Mouse (Mus musculus) MEL (cell line): ENCODE data around the gene Vwa5b2. TPM values are rescaled to one million over a fixed set of nuclear protein-coding genes. Genes with fewer than 3 reads are reported as not detected.
A peak's percentile ranks its signal among the peaks of the same experiment; 100 is the strongest.

ENCODE experiments used
- BHLHE40 ChIP-seq: IDR thresholded peaks from 2 replicates; pipeline ENCODE4 v1.6.1; 2012; ENCODE audit warnings: low read depth, mild to moderate bottlenecking, inconsistent platforms, low read length, improper control_type of control experiment, borderline replicate concordance
- CHD1 ChIP-seq: IDR thresholded peaks from 2 replicates; pipeline ENCODE4 v1.6.1; 2012; ENCODE audit warnings: low read depth, mild to moderate bottlenecking, inconsistent platforms, low read length, improper control_type of control experiment
- CHD2 ChIP-seq: IDR thresholded peaks from 2 replicates; pipeline ENCODE4 v1.6.1; 2011; ENCODE audit warnings: low read length, improper control_type of control experiment
- CTCF ChIP-seq, 3 experiments: IDR thresholded peaks in 2 of 3; conservative IDR thresholded peaks in 1 of 3; 2 replicates each; pipeline ENCODE4 v1.5.1; 2011 to 2012; ENCODE audit warnings: low read length in 3 of 3, low read depth in 2 of 3, mild to moderate bottlenecking in 2 of 3, improper control_type of control experiment in 1 of 3, inconsistent platforms in 1 of 3, mixed read lengths in 1 of 3, moderate library complexity in 1 of 3; ENCODE audit not compliant: control insufficient read depth in 1 of 3, insufficient read depth in 1 of 3, poor library complexity in 1 of 3, severe bottlenecking in 1 of 3
- E2F4 ChIP-seq: IDR thresholded peaks from 2 replicates; pipeline ENCODE4 v1.6.1; 2011; ENCODE audit warnings: low read depth, low read length, improper control_type of control experiment, borderline replicate concordance
- EP300 ChIP-seq, 2 experiments: IDR thresholded peaks; 2 replicates each; pipeline ENCODE4 v1.6.1; 2011; ENCODE audit warnings: improper control_type of control experiment in 2 of 2, low read length in 2 of 2, low read depth in 1 of 2, mild to moderate bottlenecking in 1 of 2
- ETS1 ChIP-seq: IDR thresholded peaks from 2 replicates; pipeline ENCODE4 v1.6.1; 2012; ENCODE audit warnings: low read depth, mild to moderate bottlenecking, inconsistent platforms, low read length, improper control_type of control experiment, moderate library complexity
- GATA1 ChIP-seq: IDR thresholded peaks from 2 replicates; pipeline ENCODE4 v1.6.1; 2011; ENCODE audit warnings: low read depth, low read length, improper control_type of control experiment
- HCFC1 ChIP-seq: IDR thresholded peaks from 2 replicates; pipeline ENCODE4 v1.6.1; 2012; ENCODE audit warnings: low read depth, mild to moderate bottlenecking, inconsistent platforms, low read length, improper control_type of control experiment, moderate library complexity
- JUND ChIP-seq: IDR thresholded peaks from 2 replicates; pipeline ENCODE4 v1.6.1; 2011; ENCODE audit warnings: low read depth, mild to moderate bottlenecking, improper control_type of control experiment, low read length
- MAFK ChIP-seq: IDR thresholded peaks from 2 replicates; pipeline ENCODE4 v1.6.1; 2011; ENCODE audit warnings: low read depth, mild to moderate bottlenecking, low read length, improper control_type of control experiment, borderline replicate concordance
- MAZ ChIP-seq: IDR thresholded peaks from 2 replicates; pipeline ENCODE4 v1.6.1; 2012; ENCODE audit warnings: low read depth, mild to moderate bottlenecking, inconsistent platforms, low read length, improper control_type of control experiment
- MEF2A ChIP-seq: IDR thresholded peaks from 2 replicates; pipeline ENCODE4 v1.6.1; 2014; ENCODE audit warnings: low read depth, mild to moderate bottlenecking, inconsistent platforms, low read length, improper control_type of control experiment; ENCODE audit not compliant: poor library complexity, insufficient replicate concordance, severe bottlenecking; ENCODE audit errors: extremely low read depth
- MYB ChIP-seq: IDR thresholded peaks from 2 replicates; pipeline ENCODE4 v1.6.1; 2011; ENCODE audit warnings: mild to moderate bottlenecking, low read depth, low read length, improper control_type of control experiment
- MYC ChIP-seq: IDR thresholded peaks from 2 replicates; pipeline ENCODE4 v1.6.1; 2011; ENCODE audit warnings: low read depth, mild to moderate bottlenecking, low read length, improper control_type of control experiment, moderate library complexity
- NELFE ChIP-seq: IDR thresholded peaks from 2 replicates; pipeline ENCODE4 v1.6.1; 2011; ENCODE audit warnings: low read depth, low read length, improper control_type of control experiment
- POLR2AphosphoS2 ChIP-seq: IDR thresholded peaks from 2 replicates; pipeline ENCODE4 v1.6.1; 2011; ENCODE audit warnings: low read length, improper control_type of control experiment
- RAD21 ChIP-seq: IDR thresholded peaks from 2 replicates; pipeline ENCODE4 v1.6.1; 2011; ENCODE audit warnings: mild to moderate bottlenecking, low read depth, low read length, improper control_type of control experiment
- RCOR1 ChIP-seq: IDR thresholded peaks from 2 replicates; pipeline ENCODE4 v1.6.1; 2012; ENCODE audit warnings: low read depth, mild to moderate bottlenecking, inconsistent platforms, low read length, improper control_type of control experiment
- TAL1 ChIP-seq: IDR thresholded peaks from 2 replicates; pipeline ENCODE4 v1.6.1; 2012; ENCODE audit warnings: mild to moderate bottlenecking, inconsistent platforms, low read length, moderate library complexity, mixed read lengths
- TCF12 ChIP-seq: IDR thresholded peaks from 2 replicates; pipeline ENCODE4 v1.6.1; 2014; ENCODE audit warnings: low read depth, mild to moderate bottlenecking, inconsistent platforms, low read length, improper control_type of control experiment, moderate library complexity
- UBTF ChIP-seq: IDR thresholded peaks from 2 replicates; pipeline ENCODE4 v1.6.1; 2012; ENCODE audit warnings: low read depth, mild to moderate bottlenecking, inconsistent platforms, low read length, improper control_type of control experiment, moderate library complexity, borderline replicate concordance; ENCODE audit not compliant: insufficient read depth
- USF1 ChIP-seq: IDR thresholded peaks from 2 replicates; pipeline ENCODE4 v1.6.1; 2014; ENCODE audit warnings: low read depth, mild to moderate bottlenecking, inconsistent platforms, low read length, improper control_type of control experiment, moderate library complexity
- USF2 ChIP-seq, 2 experiments: IDR thresholded peaks; 2 replicates each; pipeline ENCODE4 v1.6.1; 2011 to 2012; ENCODE audit warnings: improper control_type of control experiment in 2 of 2, low read length in 2 of 2, borderline replicate concordance in 1 of 2, inconsistent platforms in 1 of 2, low read depth in 1 of 2, mild to moderate bottlenecking in 1 of 2; ENCODE audit not compliant: insufficient read depth in 1 of 2
- ZNF384 ChIP-seq: IDR thresholded peaks from 2 replicates; pipeline ENCODE4 v1.6.1; 2012; ENCODE audit warnings: low read depth, mild to moderate bottlenecking, inconsistent platforms, low read length, improper control_type of control experiment
- polyA plus RNA-seq, 2 experiments: library from polyadenylated mRNA; stranded (reverse) in 1 of 2; unstranded in 1 of 2; fragments of >175 nt in 1 of 2; fragments of >200 nt in 1 of 2; gene quantifications; 2 replicates each; pipeline versions ENCODE4 v1.2.1 to v1.2.4; 2012; ENCODE audit warnings: low replicate concordance in 2 of 2, low read depth in 1 of 2; ENCODE audit not compliant: insufficient read length in 2 of 2, insufficient read depth in 1 of 2, missing spikeins in 1 of 2
- total RNA-seq: library from RNA; depleted of rRNA; stranded (reverse); fragments of 300-350 nt; gene quantifications from 2 replicates; pipeline ENCODE4 v1.2.3, GENCODE M21; 2012

Gene Vwa5b2
- total and polyA plus RNA-seq, 3 experiments = 0.15 to 0.33 TPM; not detected in 1

DNA sequence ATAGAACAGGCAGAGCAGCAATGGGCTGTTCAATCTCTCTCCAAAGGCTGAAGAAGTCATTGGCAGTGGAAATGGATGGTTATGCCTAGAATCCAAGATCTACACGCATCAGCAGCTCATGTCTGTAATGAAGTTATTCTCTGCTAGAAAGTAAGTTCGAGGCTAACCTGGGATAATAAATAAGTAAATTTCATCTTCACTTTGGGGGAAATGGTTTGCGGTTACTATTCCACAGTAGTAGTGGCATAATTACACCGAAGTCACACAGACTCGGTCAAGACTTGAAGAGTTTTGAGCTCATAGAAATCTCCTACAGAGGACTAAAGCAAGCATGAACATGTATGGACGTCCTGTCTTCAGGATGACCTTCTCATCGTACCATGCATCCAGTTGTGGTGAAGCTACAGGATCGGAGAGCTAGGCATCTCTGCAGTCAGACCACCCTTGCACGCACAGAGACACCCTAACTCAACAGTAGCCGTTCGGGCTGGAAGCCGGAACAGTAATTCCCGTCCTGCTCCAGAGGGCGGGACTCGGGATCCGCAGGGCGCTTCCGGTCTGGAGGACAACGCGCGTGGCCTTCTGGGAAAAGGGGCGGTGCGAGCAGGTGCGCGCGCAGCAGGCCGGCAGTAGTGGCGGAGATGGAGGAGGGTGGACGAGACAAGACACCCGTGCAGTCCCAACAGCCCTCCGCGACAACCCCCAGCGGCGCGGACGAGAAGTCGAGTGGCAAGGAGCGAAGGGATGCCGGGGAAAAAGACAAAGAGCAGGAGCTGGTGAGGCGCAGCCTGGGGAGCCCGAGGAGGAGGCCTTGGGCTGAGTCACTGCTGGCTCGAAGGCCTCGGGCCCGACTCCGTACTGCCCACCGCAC lies 62.0 kb downstream of the Vwa5b2 start, which contains the start of gene Psmd2 (continued):
- TF ChIP-seq MAZ = no peak
- 0 out of 2 replicates have a peak, but pooled peaks have one; percentile 47 for TF ChIP-seq E2F4
- TF ChIP-seq USF1 = peak; percentile 51; the same call in 1 of the 2 replicates
- no peak for TF ChIP-seq TAL1
- TF ChIP-seq UBTF = no peak
- TF ChIP-seq NELFE = peak; percentile 97
- no peak for TF ChIP-seq RAD21
- TF ChIP-seq USF2 (IDR thresholded peaks at IDR 0.05; ENCODE audit: borderline replicate concordance in 1 of 2, insufficient read depth in 1 of 2, low read depth in 1 of 2, low read length in 2 of 2) = no peak
- peak; percentile 93 for TF ChIP-seq HCFC1
- TF ChIP-seq RCOR1 = peak; percentile 12; the same call in 1 of the 2 replicates
- no peak; the same call in 1 of the 2 replicates for TF ChIP-seq ETS1
- TF ChIP-seq TCF12 = peak; percentile 79
- TF ChIP-seq MYC = peak; percentile 67
- TF ChIP-seq GATA1 = no peak
- no peak for TF ChIP-seq JUND
- TF ChIP-seq MEF2A = no peak
- TF ChIP-seq CHD1 = peak; percentile 91
- 0 out of 4 replicates have a peak, but pooled peaks of 1 of the 2 experiments have one; percentile 12 for TF ChIP-seq EP300 (IDR thresholded peaks at IDR 0.05; ENCODE audit: low read depth in 1 of 2, low read length in 2 of 2)
- TF ChIP-seq BHLHE40 = no peak
- no peak for TF ChIP-seq CHD2
- TF ChIP-seq ZNF384 = 0 out of 2 replicates have a peak, but pooled peaks have one; percentile 13
- no peak for TF ChIP-seq MAFK
- TF ChIP-seq POLR2AphosphoS2 = peak; percentile 99
- no peak for TF ChIP-seq MYB
- TF ChIP-seq CTCF (IDR thresholded peaks at IDR 0.05 in 2 of 3, conservative IDR thresholded peaks at IDR 0.05 in 1 of 3; ENCODE audit: control insufficient read depth in 1 of 3, insufficient read depth in 1 of 3, low read depth in 2 of 3, low read length in 3 of 3, poor library complexity in 1 of 3, severe bottlenecking in 1 of 3) = no peak
